Mouse (Mus musculus): ENCODE measurements at regions not wholly inside any gene's neighbourhood (a gene's known extent, or its start where the extent isn't known, plus 50 kb on each side); places are given as distances from the start of the nearest gene placed in this dataset.
A peak's percentile ranks its signal among the peaks of the same experiment; 100 is the strongest.

GRCm38 (mm10) chr15:40223272-40223671 is 89.1 kb downstream of the 9330182O14Rik start:
- Histone ChIP-seq H3K27me3 (no peaks in the 10 kb centered on the region), H3K36me3 (no peaks in the 10 kb centered on the region), H3K27ac (no peak overlapping the region), H3K4me2 (no peak overlapping the region), H3K4me3 (no peak overlapping the region), H3K9ac (no peak overlapping the region), H3K9me3 (no peaks in the 10 kb centered on the region), H3K4me1 (no peaks in the 10 kb centered on the region)
- 88% methylated on average over 3 of the region's 3 CpGs for WGBS
- ATAC-seq (ENCODE audit: borderline replicate concordance, extremely low read depth, low FRiP score, low TSS enrichment): no peak

GRCm38 (mm10) chr15:40241764-40242163 is 107.6 kb downstream of the 9330182O14Rik start:
- ATAC-seq (ENCODE audit: borderline replicate concordance, extremely low read depth, low FRiP score, low TSS enrichment): no peak
- no peaks in the 10 kb centered on the region for H3K27me3 ChIP-seq
- H3K27ac ChIP-seq: no peak overlapping the region
- no peak overlapping the region for H3K4me3 ChIP-seq
- no peak overlapping the region for H3K4me2 ChIP-seq
- H3K4me1 ChIP-seq: no peaks in the 10 kb centered on the region
- H3K9ac ChIP-seq: no peak overlapping the region
- H3K9me3 ChIP-seq: no peaks in the 10 kb centered on the region
- no peaks in the 10 kb centered on the region for H3K36me3 ChIP-seq
- 79% methylated on average over 4 of the region's 4 CpGs for WGBS

GRCm38 (mm10) chr15:40248966-40249365 is 114.8 kb downstream of the 9330182O14Rik start:
- WGBS: 50% methylated on average over 4 of the region's 4 CpGs
- Histone ChIP-seq H3K4me2 (no peak overlapping the region), H3K9ac (no peak overlapping the region), H3K4me1 (no peaks in the 10 kb centered on the region), H3K27me3 (no peaks in the 10 kb centered on the region), H3K36me3 (no peaks in the 10 kb centered on the region), H3K9me3 (no peaks in the 10 kb centered on the region), H3K27ac (no peak overlapping the region), H3K4me3 (no peak overlapping the region)
- ATAC-seq (ENCODE audit: borderline replicate concordance, extremely low read depth, low FRiP score, low TSS enrichment): no peak

- Histone ChIP-seq H3K27me3 (no peaks in the 10 kb centered on the region), H3K27ac (no peak overlapping the region), H3K36me3 (no peaks in the 10 kb centered on the region), H3K9ac (no peak overlapping the region), H3K9me3 (no peaks in the 10 kb centered on the region), H3K4me3 (no peak overlapping the region), H3K4me2 (no peak overlapping the region), H3K4me1 (no peaks in the 10 kb centered on the region)
- 58% methylated on average over 5 of the region's 5 CpGs for WGBS
- ATAC-seq (ENCODE audit: borderline replicate concordance, extremely low read depth, low FRiP score, low TSS enrichment): no peak
These were observed 125.3 kb downstream of the 9330182O14Rik start for GRCm38 (mm10) chr15:40259433-40259832.

- H3K9ac ChIP-seq: no peak overlapping the region
- WGBS: 55% methylated on average over 1 of the region's 1 CpGs
- H3K4me1 ChIP-seq: no peaks in the 10 kb centered on the region
- no peak for ATAC-seq (ENCODE audit: borderline replicate concordance, extremely low read depth, low FRiP score, low TSS enrichment)
- no peaks in the 10 kb centered on the region for H3K36me3 ChIP-seq
- H3K4me3 ChIP-seq: no peak overlapping the region
- H3K4me2 ChIP-seq: no peak overlapping the region
- H3K27me3 ChIP-seq: no peaks in the 10 kb centered on the region
- H3K9me3 ChIP-seq: no peaks in the 10 kb centered on the region
- H3K27ac ChIP-seq: no peak overlapping the region
These were observed 144.9 kb downstream of the 9330182O14Rik start for GRCm38 (mm10) chr15:40279021-40279420.

GRCm38 (mm10) chr15:40280551-40280950 is 146.4 kb downstream of the 9330182O14Rik start:
- ATAC-seq (ENCODE audit: borderline replicate concordance, extremely low read depth, low FRiP score, low TSS enrichment): no peak
- Histone ChIP-seq H3K4me2 (no peak overlapping the region), H3K9me3 (no peaks in the 10 kb centered on the region), H3K4me3 (no peak overlapping the region), H3K4me1 (no peaks in the 10 kb centered on the region), H3K36me3 (no peaks in the 10 kb centered on the region), H3K27ac (no peak overlapping the region), H3K27me3 (no peaks in the 10 kb centered on the region), H3K9ac (no peak overlapping the region)

GRCm38 (mm10) chr15:40281078-40281720 is 147.0 kb downstream of the 9330182O14Rik start:
- no peak overlapping the region for H3K27ac ChIP-seq
- H3K27me3 ChIP-seq: no peaks in the 10 kb centered on the region
- H3K4me3 ChIP-seq: no peak overlapping the region
- no peaks in the 10 kb centered on the region for H3K36me3 ChIP-seq
- no peak overlapping the region for H3K9ac ChIP-seq
- 69% methylated on average over 1 of the region's 1 CpGs for WGBS
- H3K9me3 ChIP-seq: no peaks in the 10 kb centered on the region
- no peak overlapping the region for H3K4me2 ChIP-seq
- H3K4me1 ChIP-seq: no peaks in the 10 kb centered on the region
- no peak for ATAC-seq (ENCODE audit: borderline replicate concordance, extremely low read depth, low FRiP score, low TSS enrichment)

GRCm38 (mm10) chr15:40291602-40292001 is 157.4 kb downstream of the 9330182O14Rik start:
- Histone ChIP-seq H3K4me1 (no peaks in the 10 kb centered on the region), H3K27me3 (no peaks in the 10 kb centered on the region), H3K36me3 (no peaks in the 10 kb centered on the region), H3K4me3 (no peak overlapping the region), H3K9me3 (no peaks in the 10 kb centered on the region), H3K27ac (no peak overlapping the region), H3K4me2 (no peak overlapping the region), H3K9ac (no peak overlapping the region)
- 55% methylated on average over 1 of the region's 1 CpGs for WGBS
- ATAC-seq (ENCODE audit: borderline replicate concordance, extremely low read depth, low FRiP score, low TSS enrichment): no peak

GRCm38 (mm10) chr15:40312226-40312625 is 178.1 kb downstream of the 9330182O14Rik start:
- Histone ChIP-seq H3K27me3 (no peaks in the 10 kb centered on the region), H3K36me3 (no peaks in the 10 kb centered on the region), H3K27ac (no peak overlapping the region), H3K4me3 (no peak overlapping the region), H3K4me2 (no peak overlapping the region), H3K4me1 (no peaks in the 10 kb centered on the region), H3K9me3 (no peaks in the 10 kb centered on the region), H3K9ac (no peak overlapping the region)
- WGBS: 53% methylated on average over 2 of the region's 2 CpGs
- ATAC-seq (ENCODE audit: borderline replicate concordance, extremely low read depth, low FRiP score, low TSS enrichment): no peak

GRCm38 (mm10) chr15:40339746-40340145 is 205.6 kb downstream of the 9330182O14Rik start:
- Histone ChIP-seq H3K9ac (no peak overlapping the region), H3K4me2 (no peak overlapping the region), H3K27ac (0 out of 2 replicates have a peak overlapping the region, but pooled peaks have one; percentile 15), H3K27me3 (no peaks in the 10 kb centered on the region), H3K36me3 (no peaks in the 10 kb centered on the region), H3K9me3 (no peaks in the 10 kb centered on the region), H3K4me1 (no peaks in the 10 kb centered on the region), H3K4me3 (no peak overlapping the region)
- no peak for ATAC-seq (ENCODE audit: borderline replicate concordance, extremely low read depth, low FRiP score, low TSS enrichment)
- 40% methylated on average over 2 of the region's 2 CpGs for WGBS

GRCm38 (mm10) chr15:40340269-40340668 is 206.1 kb downstream of the 9330182O14Rik start:
- Histone ChIP-seq H3K4me3 (no peak overlapping the region), H3K27ac (no peak overlapping the region), H3K9ac (no peak overlapping the region), H3K27me3 (no peaks in the 10 kb centered on the region), H3K4me1 (no peaks in the 10 kb centered on the region), H3K9me3 (no peaks in the 10 kb centered on the region), H3K4me2 (no peak overlapping the region), H3K36me3 (no peaks in the 10 kb centered on the region)
- peak; percentile 55; the same call in 1 of the 2 replicates for ATAC-seq (ENCODE audit: borderline replicate concordance, extremely low read depth, low FRiP score, low TSS enrichment)
- 33% methylated on average over 1 of the region's 1 CpGs for WGBS

GRCm38 (mm10) chr15:40351473-40351872 is 217.3 kb downstream of the 9330182O14Rik start:
- no peaks in the 10 kb centered on the region for H3K27me3 ChIP-seq
- H3K9ac ChIP-seq: no peak overlapping the region
- H3K36me3 ChIP-seq: no peaks in the 10 kb centered on the region
- no peaks in the 10 kb centered on the region for H3K9me3 ChIP-seq
- peaks cover 8% of the 10 kb centered on the region; the same call in 1 of the 2 replicates for H3K4me1 ChIP-seq
- no peak overlapping the region for H3K4me3 ChIP-seq
- no peak overlapping the region for H3K27ac ChIP-seq
- no peak overlapping the region for H3K4me2 ChIP-seq
- ATAC-seq (ENCODE audit: borderline replicate concordance, extremely low read depth, low FRiP score, low TSS enrichment): no peak

All from lung, embryonic 15.5 days (tissue).